Mouse (Mus musculus): ENCODE data around the gene Wnt3a.
"Not testable (repeated sequence)": the region's sequence is repeated elsewhere in the genome, so short reads cannot be mapped to it uniquely, and the experiment has no call there.

GRCm38 (mm10) chr11:59211561-59211960 is 79.0 kb downstream of the Wnt3a start:
- TF ChIP-seq CTCF, EP300 (IDR thresholded peaks at IDR 0.05): not testable (repeated sequence)

Measured in lung, postnatal 0 days (tissue).